Mouse (Mus musculus): ENCODE results near the gene Prpf6. TPM values are rescaled to one million over a fixed set of nuclear protein-coding genes. Genes with fewer than 3 reads are reported as not detected.
A peak's percentile ranks its signal among the peaks of the same experiment; 100 is the strongest.

Prpf6 gene
- polyA plus RNA-seq, 1 experiment from 2014 or later, result 40.1 TPM

GRCm38 (mm10) chr2:181670285-181670912 is 78.7 kb downstream of the Prpf6 start:
- Histone ChIP-seq H3K9me3 (no peaks in the 10 kb centered on the region), H3K27ac (replicated peaks) (peak overlapping the region; percentile 57), H3K4me1 (peaks cover 22% of the 10 kb centered on the region), H3K36me3 (no peaks in the 10 kb centered on the region), H3K27me3 (replicated peaks) (peaks cover 80% of the 10 kb centered on the region), H3K4me2 (peak overlapping the region; percentile 79), H3K9ac (peak overlapping the region; percentile 80), H3K4me3 (peak overlapping the region; percentile 60)
- ATAC-seq (ENCODE audit: extremely low read depth, insufficient number of reproducible peaks, low FRiP score, low TSS enrichment), result no peak
- WGBS, result 3% methylated on average over 56 of the region's 56 CpGs

GRCm38 (mm10) chr2:181670913-181671311 is 79.2 kb downstream of the Prpf6 start:
- Histone ChIP-seq H3K27me3 (replicated peaks) (peaks cover 80% of the 10 kb centered on the region), H3K9me3 (no peaks in the 10 kb centered on the region), H3K36me3 (no peaks in the 10 kb centered on the region), H3K9ac (peak overlapping the region; percentile 80), H3K4me3 (peak overlapping the region; percentile 60), H3K4me1 (peaks cover 27% of the 10 kb centered on the region), H3K4me2 (peak overlapping the region; percentile 79), H3K27ac (replicated peaks) (peak overlapping the region; percentile 57)
- ATAC-seq (ENCODE audit: extremely low read depth, insufficient number of reproducible peaks, low FRiP score, low TSS enrichment), result no peak
- under 1% methylated on average over 41 of the region's 41 CpGs for WGBS

GRCm38 (mm10) chr2:181671326-181671725 is 79.7 kb downstream of the Prpf6 start, which contains the start of gene Sox18:
TSS of gene Sox18 (minus strand) at chr2:181671640.
- peak within 1 kb of the TSS; percentile 57 for H3K27ac ChIP-seq (replicated peaks)
- H3K9me3 ChIP-seq, result no peaks in the 10 kb centered on the region
- H3K27me3 ChIP-seq (replicated peaks), result peaks cover 80% of the 10 kb centered on the region
- peak within 1 kb of the TSS; percentile 80 for H3K9ac ChIP-seq
- H3K36me3 ChIP-seq, result no peaks in the 10 kb centered on the region
- H3K4me2 ChIP-seq, result peak within 1 kb of the TSS; percentile 79
- peak within 1 kb of the TSS; percentile 60 for H3K4me3 ChIP-seq
- peaks cover 31% of the 10 kb centered on the region for H3K4me1 ChIP-seq
- peak; percentile 51; the same call in 1 of the 2 replicates for ATAC-seq (ENCODE audit: extremely low read depth, insufficient number of reproducible peaks, low FRiP score, low TSS enrichment)
- WGBS, result 1% methylated on average over 43 of the region's 43 CpGs

- H3K27me3 ChIP-seq (replicated peaks), result peaks cover 80% of the 10 kb centered on the region
These were observed 80.3 kb downstream of the Prpf6 start for GRCm38 (mm10) chr2:181671984-181672383.

GRCm38 (mm10) chr2:181673501-181673900 is 81.8 kb downstream of the Prpf6 start:
- Histone ChIP-seq H3K27ac (replicated peaks) (no peak overlapping the region), H3K4me3 (no peak overlapping the region), H3K4me2 (no peak overlapping the region), H3K36me3 (no peaks in the 10 kb centered on the region), H3K4me1 (peaks cover 31% of the 10 kb centered on the region), H3K27me3 (replicated peaks) (peaks cover 65% of the 10 kb centered on the region), H3K9me3 (no peaks in the 10 kb centered on the region), H3K9ac (no peak overlapping the region)
- 35% methylated on average over 1 of the region's 1 CpGs for WGBS
- ATAC-seq (ENCODE audit: extremely low read depth, insufficient number of reproducible peaks, low FRiP score, low TSS enrichment), result no peak

More at GRCm38 (mm10) chr2:181671984-181672383, 80.3 kb downstream of the Prpf6 start:
- H3K4me3 ChIP-seq, result peak overlapping the region; percentile 60; the same call in 1 of the 2 replicates
- H3K4me1 ChIP-seq, result peaks cover 31% of the 10 kb centered on the region
- WGBS, result 24% methylated on average over 7 of the region's 7 CpGs
- peak overlapping the region; percentile 80; the same call in 1 of the 2 replicates for H3K9ac ChIP-seq
- no peak overlapping the region for H3K27ac ChIP-seq (replicated peaks)
- H3K4me2 ChIP-seq, result peak overlapping the region; percentile 79
- no peaks in the 10 kb centered on the region for H3K36me3 ChIP-seq
- no peaks in the 10 kb centered on the region for H3K9me3 ChIP-seq
- ATAC-seq (ENCODE audit: extremely low read depth, insufficient number of reproducible peaks, low FRiP score, low TSS enrichment), result no peak

- Histone ChIP-seq H3K9ac (no peak overlapping the region), H3K4me2 (peak overlapping the region; percentile 63; the same call in 1 of the 2 replicates), H3K9me3 (no peaks in the 10 kb centered on the region), H3K36me3 (no peaks in the 10 kb centered on the region), H3K4me1 (peaks cover 37% of the 10 kb centered on the region), H3K27ac (replicated peaks) (peak overlapping the region; percentile 74; the same call in 1 of the 2 replicates), H3K4me3 (no peak overlapping the region), H3K27me3 (replicated peaks) (peaks cover 51% of the 10 kb centered on the region)
- no peak for ATAC-seq (ENCODE audit: extremely low read depth, insufficient number of reproducible peaks, low FRiP score, low TSS enrichment)
- WGBS, result 76% methylated on average over 4 of the region's 4 CpGs
These were observed 83.3 kb downstream of the Prpf6 start for GRCm38 (mm10) chr2:181674934-181675333.

- no peaks in the 10 kb centered on the region for H3K36me3 ChIP-seq
- H3K4me3 ChIP-seq, result peak overlapping the region; percentile 28
- peak overlapping the region; percentile 74 for H3K27ac ChIP-seq (replicated peaks)
- H3K9ac ChIP-seq, result peak overlapping the region; percentile 63
- no peaks in the 10 kb centered on the region for H3K9me3 ChIP-seq
- ATAC-seq (ENCODE audit: extremely low read depth, insufficient number of reproducible peaks, low FRiP score, low TSS enrichment), result peak; percentile 12; the same call in 1 of the 2 replicates
- peaks cover 46% of the 10 kb centered on the region for H3K27me3 ChIP-seq (replicated peaks)
- WGBS, result 2% methylated on average over 14 of the region's 14 CpGs
- peak overlapping the region; percentile 63 for H3K4me2 ChIP-seq
- peaks cover 32% of the 10 kb centered on the region for H3K4me1 ChIP-seq
These were observed 83.8 kb downstream of the Prpf6 start for GRCm38 (mm10) chr2:181675454-181675853.

- H3K4me2 ChIP-seq, result 0 out of 2 replicates have a peak overlapping the region, but pooled peaks have one; percentile 63
- H3K9ac ChIP-seq, result no peak overlapping the region
- H3K4me3 ChIP-seq, result no peak overlapping the region
- no peak for ATAC-seq (ENCODE audit: extremely low read depth, insufficient number of reproducible peaks, low FRiP score, low TSS enrichment)
- no peaks in the 10 kb centered on the region for H3K9me3 ChIP-seq
- WGBS, result 39% methylated on average over 2 of the region's 2 CpGs
- H3K36me3 ChIP-seq, result no peaks in the 10 kb centered on the region
- peaks cover 32% of the 10 kb centered on the region for H3K4me1 ChIP-seq
- peak overlapping the region; percentile 74 for H3K27ac ChIP-seq (replicated peaks)
- peaks cover 36% of the 10 kb centered on the region for H3K27me3 ChIP-seq (replicated peaks)
These were observed 84.8 kb downstream of the Prpf6 start for GRCm38 (mm10) chr2:181676424-181676823.

- H3K4me1 ChIP-seq, result peaks cover 28% of the 10 kb centered on the region
- no peak overlapping the region for H3K9ac ChIP-seq
- WGBS, result 50% methylated on average over 5 of the region's 5 CpGs
- ATAC-seq (ENCODE audit: extremely low read depth, insufficient number of reproducible peaks, low FRiP score, low TSS enrichment), result no peak
- H3K27ac ChIP-seq (replicated peaks), result peak overlapping the region; percentile 74
- no peak overlapping the region for H3K4me2 ChIP-seq
- H3K36me3 ChIP-seq, result no peaks in the 10 kb centered on the region
- H3K27me3 ChIP-seq (replicated peaks), result peaks cover 28% of the 10 kb centered on the region
- no peak overlapping the region for H3K4me3 ChIP-seq
- H3K9me3 ChIP-seq, result no peaks in the 10 kb centered on the region
These were observed 85.6 kb downstream of the Prpf6 start for GRCm38 (mm10) chr2:181677096-181677754.

GRCm38 (mm10) chr2:181677755-181678098 is 86.1 kb downstream of the Prpf6 start:
- H3K9me3 ChIP-seq, result no peaks in the 10 kb centered on the region
- no peaks in the 10 kb centered on the region for H3K36me3 ChIP-seq
- H3K27ac ChIP-seq (replicated peaks), result peak overlapping the region; percentile 74
- H3K27me3 ChIP-seq (replicated peaks), result peaks cover 23% of the 10 kb centered on the region
- no peak overlapping the region for H3K4me3 ChIP-seq
- H3K4me1 ChIP-seq, result peaks cover 28% of the 10 kb centered on the region
- H3K9ac ChIP-seq, result no peak overlapping the region
- no peak for ATAC-seq (ENCODE audit: extremely low read depth, insufficient number of reproducible peaks, low FRiP score, low TSS enrichment)
- no peak overlapping the region for H3K4me2 ChIP-seq
- 43% methylated on average over 3 of the region's 3 CpGs for WGBS

GRCm38 (mm10) chr2:181678780-181679179 is 87.1 kb downstream of the Prpf6 start:
- peaks cover 28% of the 10 kb centered on the region for H3K4me1 ChIP-seq
- H3K9me3 ChIP-seq, result no peaks in the 10 kb centered on the region
- H3K9ac ChIP-seq, result no peak overlapping the region
- 38% methylated on average over 1 of the region's 1 CpGs for WGBS
- no peaks in the 10 kb centered on the region for H3K36me3 ChIP-seq
- no peak overlapping the region for H3K27ac ChIP-seq (replicated peaks)
- no peak overlapping the region for H3K4me2 ChIP-seq
- H3K27me3 ChIP-seq (replicated peaks), result peaks cover 13% of the 10 kb centered on the region
- H3K4me3 ChIP-seq, result no peak overlapping the region
- ATAC-seq (ENCODE audit: extremely low read depth, insufficient number of reproducible peaks, low FRiP score, low TSS enrichment), result 0 out of 2 replicates have a peak, but pooled peaks have one; percentile 35
